Mouse (Mus musculus) lung, embryonic 15.5 days (tissue): ENCODE data around the gene Mest. TPM values are rescaled to one million over a fixed set of nuclear protein-coding genes. Genes with fewer than 3 reads are reported as not detected.

Experiments
- ATAC-seq: fragments of 200-750 bp; cut with Nextera tagmentation; 2 replicates; pipeline ENCODE4 v1.8.0; 2017; ENCODE audit warnings: moderate number of reproducible peaks, borderline replicate concordance; ENCODE audit not compliant: low FRiP score, low TSS enrichment; ENCODE audit errors: extremely low read depth
- H3K27ac ChIP-seq: fragments of 300-500 bp; sonication (generic); 2 replicates; pipeline ENCODE4 v1.5.1; 2015; ENCODE audit warnings: moderate library complexity, mild to moderate bottlenecking, inconsistent platforms
- H3K27me3 ChIP-seq: fragments of 300-500 bp; sonication (generic); 2 replicates; pipeline ENCODE4 v1.6.1; 2015; ENCODE audit warnings: inconsistent platforms
- H3K36me3 ChIP-seq: fragments of 300-500 bp; sonication (generic); 2 replicates; pipeline ENCODE4 v1.6.1; 2015; ENCODE audit warnings: inconsistent platforms
- H3K4me1 ChIP-seq: fragments of 300-500 bp; sonication (generic); 2 replicates; pipeline ENCODE4 v1.6.1; 2015; ENCODE audit warnings: inconsistent platforms
- H3K4me2 ChIP-seq: fragments of 300-500 bp; sonication (generic); 2 replicates; pipeline ENCODE4 v1.6.1; 2015; ENCODE audit warnings: inconsistent platforms, mild to moderate bottlenecking, moderate library complexity
- H3K4me3 ChIP-seq: fragments of 300-500 bp; sonication (generic); 2 replicates; pipeline ENCODE4 v1.5.1; 2015; ENCODE audit warnings: mild to moderate bottlenecking, inconsistent platforms
- H3K9ac ChIP-seq: fragments of 300-500 bp; sonication (generic); 2 replicates; pipeline ENCODE4 v1.6.1; 2015; ENCODE audit warnings: inconsistent platforms
- H3K9me3 ChIP-seq: fragments of 300-500 bp; sonication (generic); 2 replicates; pipeline ENCODE4 v1.6.1; 2016; ENCODE audit warnings: inconsistent platforms
- WGBS: fragments of 180-500 bp; shearing (Covaris S2); methylation state at CpG from one replicate; pipeline ENCODE4 v1.1.7; 2015; 5-methylcytosine and 5-hydroxymethylcytosine counted together
- polyA plus RNA-seq: library from polyadenylated mRNA; unstranded; fragments of >200 nt; fragmentation: Nextera tagmentation; extraction: Ambion mirVana; gene quantifications from 2 replicates; pipeline ENCODE4 v1.2.1, GENCODE M21; 2015

Mest gene
- polyA plus RNA-seq, 1 experiment from 2014 or later = 1,497 TPM

GRCm38 (mm10) chr6:30687198-30687597, 36.1 kb upstream of the Mest start:
- WGBS = 82% methylated on average over 7 of the region's 7 CpGs
- H3K36me3 ChIP-seq = no peaks in the 10 kb centered on the region
- no peak overlapping the region for H3K9ac ChIP-seq
- no peaks in the 10 kb centered on the region for H3K9me3 ChIP-seq
- no peak for ATAC-seq
- H3K4me2 ChIP-seq = no peak overlapping the region
- no peak overlapping the region for H3K27ac ChIP-seq
- H3K27me3 ChIP-seq = no peaks in the 10 kb centered on the region
- no peak overlapping the region for H3K4me3 ChIP-seq
- peaks cover 15% of the 10 kb centered on the region for H3K4me1 ChIP-seq

DNA sequence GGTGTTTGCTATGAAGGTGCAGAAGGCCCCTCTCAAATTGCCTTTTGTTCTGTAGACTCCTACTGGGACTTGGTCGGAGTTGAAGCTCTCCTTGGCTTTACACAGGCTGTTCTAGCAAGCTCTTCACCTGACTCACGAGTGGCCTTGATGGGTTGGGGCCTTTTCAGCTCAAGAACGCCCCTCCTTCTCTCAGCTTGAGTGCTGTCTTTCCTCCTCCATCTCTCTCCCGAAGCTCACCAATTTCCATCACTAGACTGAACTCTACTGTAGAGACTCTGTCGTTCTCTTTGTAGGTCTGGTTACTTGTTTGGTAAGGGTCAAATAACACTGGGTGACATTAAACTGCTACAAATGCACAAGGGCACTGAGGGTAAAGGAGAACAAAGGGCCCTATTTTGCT, 30.5 kb upstream of the Mest start:
- peak overlapping the region; percentile 53 for H3K9ac ChIP-seq
- peak overlapping the region; percentile 58 for H3K4me2 ChIP-seq
- peaks cover 21% of the 10 kb centered on the region for H3K4me1 ChIP-seq
- H3K9me3 ChIP-seq = no peaks in the 10 kb centered on the region
- peak overlapping the region; percentile 89 for H3K27ac ChIP-seq
- no peak for ATAC-seq
- no peaks in the 10 kb centered on the region for H3K27me3 ChIP-seq
- WGBS = 64% methylated on average over 5 of the region's 5 CpGs
- no peaks in the 10 kb centered on the region for H3K36me3 ChIP-seq
- H3K4me3 ChIP-seq = peak overlapping the region; percentile 50

GRCm38 (mm10) chr6:30693350-30693991, 29.9 kb upstream of the Mest start, which contains the start of gene Cep41:
Gene Cep41 (minus strand): TSS chr6:30693749.
- peak within 1 kb of the TSS; percentile 53 for H3K9ac ChIP-seq
- no peaks in the 10 kb centered on the region for H3K36me3 ChIP-seq
- WGBS = under 1% methylated on average over 48 of the region's 52 CpGs
- no peaks in the 10 kb centered on the region for H3K9me3 ChIP-seq
- peak within 1 kb of the TSS; percentile 50 for H3K4me3 ChIP-seq
- peak within 1 kb of the TSS; percentile 58 for H3K4me2 ChIP-seq
- H3K4me1 ChIP-seq = peaks cover 26% of the 10 kb centered on the region
- no peaks in the 10 kb centered on the region for H3K27me3 ChIP-seq
- peak within 1 kb of the TSS; percentile 89 for H3K27ac ChIP-seq
- peak; percentile 97 for ATAC-seq

GRCm38 (mm10) chr6:30694209-30694608, 29.1 kb upstream of the Mest start:
- 46% methylated on average over 6 of the region's 6 CpGs for WGBS
- no peaks in the 10 kb centered on the region for H3K9me3 ChIP-seq
- H3K9ac ChIP-seq = 0 out of 2 replicates have a peak overlapping the region, but pooled peaks have one; percentile 15
- H3K27me3 ChIP-seq = no peaks in the 10 kb centered on the region
- no peak for ATAC-seq
- peak overlapping the region; percentile 89 for H3K27ac ChIP-seq
- peak overlapping the region; percentile 50 for H3K4me3 ChIP-seq
- no peaks in the 10 kb centered on the region for H3K36me3 ChIP-seq
- H3K4me2 ChIP-seq = peak overlapping the region; percentile 58
- H3K4me1 ChIP-seq = peaks cover 26% of the 10 kb centered on the region

DNA sequence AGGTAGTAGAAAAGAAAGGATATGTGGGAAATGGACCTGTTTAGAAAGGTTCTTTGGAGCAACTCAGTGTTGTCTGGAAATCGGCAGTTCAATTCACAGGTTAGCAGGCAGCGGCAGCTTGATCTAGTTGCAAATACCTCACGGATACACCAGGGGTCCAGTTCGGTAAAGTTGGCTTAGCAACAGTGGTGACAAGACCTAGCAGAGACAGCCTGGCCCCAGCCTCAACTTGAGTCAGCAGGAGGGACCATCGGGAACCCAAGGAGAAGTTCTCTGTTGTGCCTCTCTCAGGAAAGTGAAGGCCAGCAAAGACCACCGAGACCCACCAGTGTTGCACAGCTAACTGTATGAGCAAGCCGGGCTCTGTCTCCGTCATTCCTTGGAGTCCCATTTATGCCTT, 28.2 kb upstream of the Mest start:
- Histone ChIP-seq H3K4me2 (no peak overlapping the region), H3K9ac (no peak overlapping the region), H3K27me3 (no peaks in the 10 kb centered on the region), H3K4me3 (no peak overlapping the region), H3K36me3 (no peaks in the 10 kb centered on the region), H3K4me1 (peaks cover 32% of the 10 kb centered on the region), H3K9me3 (no peaks in the 10 kb centered on the region), H3K27ac (no peak overlapping the region)
- ATAC-seq = no peak
- WGBS = 82% methylated on average over 8 of the region's 8 CpGs

GRCm38 (mm10) chr6:30697464-30697863, 25.9 kb upstream of the Mest start:
- peak overlapping the region; percentile 59; the same call in 1 of the 2 replicates for H3K27ac ChIP-seq
- H3K4me3 ChIP-seq = no peak overlapping the region
- no peak overlapping the region; the same call in 1 of the 2 replicates for H3K4me2 ChIP-seq
- no peak for ATAC-seq
- H3K9me3 ChIP-seq = no peaks in the 10 kb centered on the region
- no peak overlapping the region for H3K9ac ChIP-seq
- no peaks in the 10 kb centered on the region for H3K36me3 ChIP-seq
- 17% methylated on average over 5 of the region's 5 CpGs for WGBS
- peaks cover 29% of the 10 kb centered on the region for H3K4me1 ChIP-seq
- no peaks in the 10 kb centered on the region for H3K27me3 ChIP-seq

GRCm38 (mm10) chr6:30698036-30698435, 25.3 kb upstream of the Mest start:
- Histone ChIP-seq H3K4me1 (peaks cover 24% of the 10 kb centered on the region), H3K27ac (no peak overlapping the region), H3K4me3 (no peak overlapping the region), H3K9me3 (no peaks in the 10 kb centered on the region), H3K4me2 (no peak overlapping the region; the same call in 1 of the 2 replicates), H3K36me3 (no peaks in the 10 kb centered on the region), H3K9ac (no peak overlapping the region), H3K27me3 (no peaks in the 10 kb centered on the region)
- 76% methylated on average over 4 of the region's 4 CpGs for WGBS
- no peak for ATAC-seq

- peak overlapping the region; percentile 74 for H3K27ac ChIP-seq
- H3K4me3 ChIP-seq = no peak overlapping the region
- H3K4me1 ChIP-seq = peaks cover 20% of the 10 kb centered on the region
- H3K9ac ChIP-seq = no peak overlapping the region
- H3K27me3 ChIP-seq = no peaks in the 10 kb centered on the region
- ATAC-seq = peak; percentile 75
- H3K9me3 ChIP-seq = no peaks in the 10 kb centered on the region
- H3K36me3 ChIP-seq = no peaks in the 10 kb centered on the region
- 29% methylated on average over 6 of the region's 6 CpGs for WGBS
- no peak overlapping the region for H3K4me2 ChIP-seq
These were observed 23.2 kb upstream of the Mest start for GRCm38 (mm10) chr6:30700182-30700581.

- H3K4me1 ChIP-seq = peaks cover 14% of the 10 kb centered on the region
- no peak overlapping the region for H3K9ac ChIP-seq
- no peak overlapping the region for H3K4me2 ChIP-seq
- no peak overlapping the region for H3K27ac ChIP-seq
- 83% methylated on average over 6 of the region's 6 CpGs for WGBS
- no peaks in the 10 kb centered on the region for H3K27me3 ChIP-seq
- H3K4me3 ChIP-seq = no peak overlapping the region
- ATAC-seq = no peak
- no peaks in the 10 kb centered on the region for H3K9me3 ChIP-seq
- H3K36me3 ChIP-seq = no peaks in the 10 kb centered on the region
These were observed 20.5 kb upstream of the Mest start for GRCm38 (mm10) chr6:30702881-30703280.

DNA sequence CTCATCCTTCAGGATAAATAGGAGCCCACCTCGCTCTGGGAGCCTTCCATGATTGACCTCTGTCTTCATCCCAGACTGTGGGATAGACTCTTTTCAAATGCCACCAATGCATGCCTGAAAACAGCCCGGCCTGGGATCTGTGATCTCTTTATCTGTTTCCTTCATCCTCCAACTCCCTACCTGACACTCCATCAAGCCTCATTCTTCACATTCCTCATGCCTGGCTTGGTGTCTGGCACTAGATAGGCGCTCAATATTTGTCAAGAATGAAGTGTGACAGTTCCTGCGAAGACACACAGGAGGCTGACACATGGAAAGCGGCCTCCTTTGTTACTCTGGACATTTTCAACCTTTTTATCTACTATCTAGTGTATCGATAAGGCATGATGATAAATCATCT, 19.9 kb upstream of the Mest start:
- Histone ChIP-seq H3K9ac (no peak overlapping the region), H3K36me3 (no peaks in the 10 kb centered on the region), H3K4me1 (peaks cover 9% of the 10 kb centered on the region; the same call in 1 of the 2 replicates), H3K9me3 (no peaks in the 10 kb centered on the region), H3K4me2 (no peak overlapping the region), H3K4me3 (no peak overlapping the region), H3K27ac (peak overlapping the region; percentile 27; the same call in 1 of the 2 replicates), H3K27me3 (no peaks in the 10 kb centered on the region)
- ATAC-seq = no peak
- 55% methylated on average over 6 of the region's 6 CpGs for WGBS

GRCm38 (mm10) chr6:30703977-30704602, 19.3 kb upstream of the Mest start:
- H3K4me3 ChIP-seq = no peak overlapping the region
- 71% methylated on average over 9 of the region's 9 CpGs for WGBS
- ATAC-seq = peak; percentile 43; the same call in 1 of the 2 replicates

DNA sequence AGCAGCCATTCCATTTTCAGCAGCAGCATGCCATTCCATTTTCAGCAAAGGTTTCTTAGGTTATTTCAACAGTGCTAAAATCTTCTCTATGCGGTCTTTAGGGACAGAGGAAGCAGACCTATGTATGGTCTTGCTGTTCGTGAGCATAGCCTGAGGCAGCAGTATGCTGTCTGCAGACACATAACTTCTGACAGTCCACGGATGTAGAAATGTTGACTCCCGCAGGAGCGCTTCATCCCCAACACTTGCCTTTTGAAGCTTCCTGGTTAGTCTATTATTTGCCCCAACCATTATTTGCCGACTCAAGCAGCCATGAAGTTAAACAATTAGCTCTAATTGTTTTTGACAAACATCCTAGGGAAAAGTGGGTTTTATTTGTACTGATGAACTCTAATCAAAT, 14.2 kb upstream of the Mest start:
- no peak overlapping the region for H3K4me3 ChIP-seq
- no peaks in the 10 kb centered on the region for H3K36me3 ChIP-seq
- no peak for ATAC-seq
- no peaks in the 10 kb centered on the region for H3K27me3 ChIP-seq
- H3K9me3 ChIP-seq = no peaks in the 10 kb centered on the region
- 27% methylated on average over 6 of the region's 6 CpGs for WGBS
- peaks cover 32% of the 10 kb centered on the region for H3K4me1 ChIP-seq
- no peak overlapping the region for H3K9ac ChIP-seq
- no peak overlapping the region for H3K27ac ChIP-seq
- no peak overlapping the region for H3K4me2 ChIP-seq

More at GRCm38 (mm10) chr6:30703977-30704602, 19.3 kb upstream of the Mest start:
- Histone ChIP-seq H3K27ac (peak overlapping the region; percentile 27; the same call in 1 of the 2 replicates), H3K36me3 (no peaks in the 10 kb centered on the region), H3K27me3 (no peaks in the 10 kb centered on the region), H3K4me2 (no peak overlapping the region), H3K9ac (no peak overlapping the region), H3K9me3 (no peaks in the 10 kb centered on the region), H3K4me1 (peaks cover 11% of the 10 kb centered on the region)
